Mouse (Mus musculus) bone marrow, adult 2 months (tissue): ENCODE data around the gene Dnajc5.

Experiments used
- CTCF ChIP-seq: fragments of 200-500 bp; IDR thresholded peaks from 2 replicates; pipeline ENCODE4 v1.5.1; 2011; ENCODE audit warnings: low read length, control low read depth; ENCODE audit not compliant: control insufficient read depth, insufficient read depth
- POLR2A ChIP-seq: fragments of 200-500 bp; IDR thresholded peaks from 2 replicates; pipeline ENCODE4 v1.6.1; 2011; ENCODE audit warnings: low read depth, mild to moderate bottlenecking, control low read depth, low read length, borderline replicate concordance; ENCODE audit not compliant: control insufficient read depth

DNA sequence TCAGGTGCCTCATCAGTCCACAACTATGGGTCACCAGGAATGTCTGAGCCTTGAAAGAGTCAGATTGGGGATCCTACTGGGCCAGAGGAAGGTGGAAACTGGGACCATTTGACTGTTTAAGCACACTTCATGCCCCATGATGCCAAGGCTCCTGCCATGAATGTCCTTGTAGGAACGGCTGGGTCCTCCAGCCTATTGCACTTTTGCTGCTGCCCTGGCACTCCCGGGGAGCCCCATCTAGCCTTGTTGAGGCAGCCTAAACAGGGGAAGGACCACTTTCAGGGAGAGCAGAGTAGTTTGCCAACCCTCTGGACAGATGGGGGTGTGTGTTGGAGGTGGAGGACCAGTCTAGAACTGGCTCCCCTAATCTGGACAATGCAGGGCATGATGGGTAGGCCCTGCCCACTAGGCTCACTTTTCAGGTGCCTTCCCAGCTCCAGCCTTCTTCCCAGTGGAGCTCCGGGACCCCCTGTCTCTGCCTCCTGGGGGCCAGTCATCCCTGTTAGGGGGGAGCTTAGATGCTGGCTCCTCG, 64.2 kb downstream of the Dnajc5 start, which contains the start of gene Uckl1:
- TF ChIP-seq CTCF: no peak
- TF ChIP-seq POLR2A: no peak
